Mouse (Mus musculus) fat pad, adult 2 months (tissue): ENCODE data around the gene Best3.
"Not testable (repeated sequence)": the region's sequence is repeated elsewhere in the genome, so short reads cannot be mapped to it uniquely, and the experiment has no call there.

Experiments used
- DNase-seq: peaks from one replicate; pipeline ENCODE4 v3.0.0-alpha.2; 2011; ENCODE audit warnings: low read depth, low spot score; ENCODE audit errors: extremely low read depth

The Best3 gene

DNA sequence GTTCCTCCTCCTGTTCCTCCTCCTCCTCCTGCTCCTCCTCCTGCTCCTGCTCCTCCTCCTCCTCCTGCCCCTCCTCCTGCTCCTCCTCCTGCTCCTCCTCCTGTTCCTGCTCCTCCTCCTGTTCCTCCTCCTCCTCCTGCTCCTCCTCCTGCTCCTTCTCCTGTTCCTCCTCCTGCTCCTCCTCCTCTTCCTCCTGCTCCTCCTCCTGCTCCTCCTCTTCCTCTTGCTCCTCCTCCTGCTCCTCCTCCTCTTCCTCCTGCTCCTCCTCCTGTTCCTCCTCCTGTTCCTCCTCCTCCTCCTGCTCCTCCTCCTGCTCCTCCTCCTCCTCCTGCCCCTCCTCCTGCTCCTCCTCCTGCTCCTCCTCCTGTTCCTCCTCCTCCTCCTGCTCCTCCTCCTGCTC is 39.7 kb downstream of the Best3 start:
- not testable (repeated sequence) for DNase-seq

DNA sequence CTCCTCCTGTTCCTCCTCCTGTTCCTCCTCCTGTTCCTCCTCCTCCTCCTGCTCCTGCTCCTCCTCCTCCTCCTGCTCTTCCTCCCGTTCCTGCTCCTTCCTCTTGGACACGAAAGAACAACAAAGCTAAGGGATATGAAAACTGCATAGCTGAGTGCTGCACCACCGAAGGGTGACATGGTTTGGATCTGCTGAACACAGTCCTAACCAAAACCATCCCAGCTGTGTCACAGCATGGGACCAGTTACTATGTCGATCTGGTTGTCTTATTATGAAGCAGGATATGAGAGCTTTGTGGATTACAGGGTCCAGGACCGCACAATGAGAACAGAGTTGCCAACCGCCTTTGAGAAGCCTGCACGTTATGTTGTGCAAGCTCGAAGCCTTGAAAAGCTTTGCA is 40.1 kb downstream of the Best3 start:
- no peak for DNase-seq

DNA sequence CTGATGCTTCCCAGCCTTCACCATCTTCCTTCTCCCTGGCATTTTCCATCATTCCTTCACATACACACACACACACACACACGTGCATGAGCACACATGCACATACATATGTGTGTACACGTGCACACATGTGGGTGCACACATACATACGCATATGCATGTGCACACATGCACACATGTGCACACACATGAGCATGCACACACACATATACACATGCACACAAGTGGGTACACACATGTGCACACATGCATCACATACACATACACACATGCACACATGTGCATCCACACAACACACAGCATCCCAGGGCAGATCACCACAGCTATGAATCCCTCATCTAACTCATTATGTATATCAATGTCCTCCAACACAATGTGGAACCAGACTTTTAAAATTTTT is 45.0 kb downstream of the Best3 start:
- DNase-seq, result no peak

DNA sequence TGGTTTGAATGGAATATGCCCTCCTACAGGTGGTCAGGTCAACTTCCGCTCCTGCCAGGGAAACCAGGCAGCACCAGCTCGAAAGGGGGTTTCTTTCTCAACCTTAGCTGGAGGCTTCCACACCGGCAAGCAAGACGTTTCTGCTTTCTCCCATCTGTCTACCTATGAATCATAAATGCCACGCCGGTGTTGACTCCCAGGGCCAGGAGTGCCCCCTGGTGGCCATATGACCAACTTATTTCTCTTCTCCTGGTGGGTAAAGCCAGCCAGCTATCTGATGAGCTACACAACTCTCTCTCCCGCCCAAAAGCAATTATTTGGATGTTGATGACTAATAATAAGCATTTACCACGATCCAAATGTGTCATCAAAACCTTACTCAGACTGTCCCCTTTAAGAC is 47.7 kb downstream of the Best3 start:
- DNase-seq, result no peak

DNA sequence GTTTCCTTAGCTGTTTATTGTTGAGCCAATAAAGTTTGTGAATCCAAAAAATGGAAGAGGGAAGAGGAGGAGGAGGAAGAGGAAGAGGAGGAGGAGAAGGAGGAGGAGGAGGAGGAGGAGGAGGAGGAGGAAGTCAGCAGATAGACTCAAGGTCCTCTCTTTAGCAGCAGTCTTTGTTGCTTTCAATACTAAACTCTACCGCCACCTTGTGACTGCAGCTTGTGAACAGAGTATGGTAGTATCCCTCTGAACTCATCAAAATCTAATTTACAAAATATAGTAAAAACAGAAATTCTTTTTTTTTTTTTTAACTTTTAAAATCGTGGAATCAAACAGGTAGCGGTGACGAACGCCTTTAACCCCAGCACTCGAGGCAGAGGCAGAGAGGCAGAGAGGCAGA is 54.2 kb downstream of the Best3 start:
- no peak for DNase-seq

DNA sequence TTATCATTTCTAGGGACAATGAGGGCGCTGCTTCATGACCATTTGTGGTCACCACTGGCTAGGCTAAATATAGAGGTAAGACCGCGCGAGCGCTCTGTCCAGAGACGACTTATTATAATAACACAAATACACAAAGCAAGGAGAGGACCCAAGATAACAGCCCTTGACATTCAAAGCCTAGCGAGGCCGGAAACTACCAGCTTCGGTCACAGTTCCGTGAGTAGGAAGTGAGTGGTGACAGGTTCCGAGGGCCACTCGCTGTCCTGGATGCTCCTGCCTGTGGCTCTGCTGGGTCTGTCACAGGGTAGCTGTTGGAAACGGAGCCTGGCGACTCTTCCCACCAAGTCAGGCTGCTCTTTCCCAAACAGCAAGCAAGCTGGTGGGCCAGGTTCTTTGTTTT is 56.2 kb downstream of the Best3 start:
- DNase-seq, result no peak

DNA sequence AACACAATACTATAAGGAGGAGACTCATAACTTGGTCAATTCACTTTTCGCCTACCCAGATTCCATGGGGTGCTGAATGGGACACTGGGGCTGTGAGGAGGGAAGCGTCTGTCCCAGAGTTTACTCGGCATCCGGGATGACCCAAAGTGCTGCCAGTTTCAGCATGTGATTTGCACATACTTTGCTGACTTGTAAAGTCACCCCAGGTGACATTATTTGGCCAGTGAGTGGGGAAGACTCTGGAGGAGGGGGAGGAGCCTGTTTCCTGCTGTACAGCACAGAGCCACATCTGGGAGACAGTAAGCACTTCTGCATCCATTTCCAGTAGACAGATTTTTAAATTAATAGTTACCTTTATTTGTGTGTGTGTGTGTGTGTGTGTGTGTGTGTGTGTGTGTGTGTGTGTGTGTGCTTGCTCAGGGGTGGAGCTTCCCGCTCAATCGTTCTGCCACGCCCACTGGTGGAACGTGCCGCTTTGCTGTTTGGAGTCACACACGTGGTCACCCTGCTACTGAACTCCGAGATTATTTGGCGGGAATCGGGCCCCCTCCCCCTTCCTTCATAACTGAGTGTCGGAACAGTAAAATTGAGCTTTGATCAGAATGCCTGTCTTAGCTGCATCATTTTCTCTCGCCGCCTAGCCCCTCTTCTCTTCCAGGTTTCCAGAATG is 57.5 kb downstream of the Best3 start:
- DNase-seq, result not testable (repeated sequence)

DNA sequence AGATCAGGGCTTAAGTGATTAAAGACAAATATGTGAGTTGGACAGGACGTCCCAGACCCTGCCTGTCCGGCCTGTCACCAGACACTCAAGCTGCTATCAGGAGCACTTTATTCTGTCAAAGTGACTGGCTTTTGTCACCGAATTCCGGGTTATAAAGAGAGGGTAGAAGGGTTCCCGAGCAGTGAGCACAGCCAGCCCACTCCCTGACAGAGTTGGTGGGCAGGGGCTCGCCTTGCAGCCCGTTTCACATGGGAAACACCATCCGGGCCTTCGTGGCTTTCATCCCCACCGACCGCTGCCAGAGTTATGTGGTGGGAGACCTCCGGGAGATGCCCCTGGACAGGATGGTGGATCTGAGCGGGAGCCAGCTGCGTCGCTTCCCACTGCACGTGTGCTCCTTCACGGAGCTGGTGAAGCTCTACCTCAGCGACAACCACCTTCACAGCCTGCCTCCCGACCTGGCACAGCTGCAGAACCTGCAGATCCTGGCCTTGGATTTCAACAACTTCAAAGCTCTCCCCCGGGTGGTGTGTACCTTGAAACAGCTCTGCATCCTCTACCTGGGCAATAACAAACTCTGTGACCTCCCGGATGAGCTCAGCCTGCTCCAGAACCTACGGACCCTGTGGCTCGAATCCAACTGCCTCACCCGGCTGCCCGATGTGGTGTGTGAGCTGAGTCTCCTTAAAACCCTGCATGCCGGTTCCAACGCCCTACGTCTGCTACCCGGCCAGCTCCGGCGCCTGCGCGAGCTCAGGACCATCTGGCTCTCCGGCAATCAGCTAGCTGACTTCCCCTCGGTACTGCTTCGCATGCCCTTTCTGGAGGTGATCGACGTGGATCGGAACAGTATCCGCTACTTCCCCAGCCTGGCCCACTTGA is 59.3 kb downstream of the Best3 start, which contains the start of gene Lrrc10:
TSS of gene Lrrc10 (plus strand) at position 167 of the 882 bp plus-strand sequence.
- DNase-seq, result no peak

DNA sequence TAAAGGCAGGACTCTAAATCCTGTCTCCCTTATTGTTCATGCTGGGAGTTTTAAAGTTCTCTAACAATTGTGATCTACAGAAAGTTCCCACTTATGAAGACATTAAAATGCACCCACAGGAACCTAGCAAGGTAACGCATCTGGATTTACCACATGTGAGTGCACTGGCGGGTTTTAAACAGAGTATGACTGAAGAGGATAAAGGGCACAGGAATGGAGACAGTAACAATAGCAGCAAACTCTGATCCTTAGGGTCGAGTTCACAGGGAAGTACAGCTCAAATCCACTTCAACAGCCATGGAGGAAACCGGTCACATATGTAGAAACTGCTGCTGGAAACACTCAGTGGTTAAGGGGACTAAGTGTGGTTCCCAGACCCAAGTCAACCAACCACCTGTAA is 63.1 kb downstream of the Best3 start:
- no peak for DNase-seq

DNA sequence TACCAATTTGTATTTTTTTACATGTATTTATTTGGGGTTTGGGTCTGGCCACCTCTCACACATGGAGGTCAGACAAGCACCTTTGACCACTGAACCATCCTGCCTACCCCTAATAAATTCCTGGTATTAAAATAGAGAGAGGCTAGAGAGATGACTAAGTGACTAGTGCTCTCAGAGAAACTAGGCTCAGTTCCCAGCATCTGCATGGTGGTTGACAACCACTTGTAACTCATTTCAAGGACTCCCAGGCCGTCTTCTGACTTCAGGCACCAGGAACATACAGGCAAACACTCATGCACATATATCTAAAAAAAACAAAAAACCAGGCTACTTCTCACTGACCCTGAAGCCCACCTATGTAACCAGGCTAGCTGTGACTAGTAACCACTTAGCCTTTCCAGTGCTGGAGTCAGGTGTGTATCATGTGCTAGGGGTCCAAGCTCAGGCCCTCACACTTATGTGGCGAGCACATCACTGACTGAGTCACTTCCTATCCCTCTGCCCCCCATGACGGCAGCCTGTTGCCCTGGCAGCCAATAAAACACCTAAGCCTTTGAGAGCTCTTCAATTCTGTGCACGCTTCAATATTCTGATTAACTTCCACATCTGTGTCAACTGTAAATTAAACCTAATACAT is 64.0 kb downstream of the Best3 start:
- DNase-seq, result no peak

DNA sequence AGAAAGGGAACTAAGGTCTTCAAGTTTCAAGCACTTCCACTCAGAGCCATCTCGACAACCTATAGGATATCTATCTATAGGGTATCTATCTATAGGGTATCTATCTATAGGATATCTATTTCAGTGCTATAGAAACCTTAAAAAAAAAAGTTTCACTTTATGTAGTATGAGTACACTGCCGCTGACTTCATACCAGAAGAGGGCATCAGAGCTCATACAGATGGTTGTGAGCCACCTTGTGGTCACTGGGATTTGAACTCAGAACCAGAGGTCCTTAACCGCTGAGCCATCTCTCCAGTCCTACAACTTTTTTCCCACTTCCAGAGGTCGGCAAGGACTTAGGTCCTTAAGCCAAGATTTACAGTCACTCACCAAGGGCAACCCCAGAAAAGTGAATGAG is 69.6 kb downstream of the Best3 start:
- DNase-seq, result no peak

DNA sequence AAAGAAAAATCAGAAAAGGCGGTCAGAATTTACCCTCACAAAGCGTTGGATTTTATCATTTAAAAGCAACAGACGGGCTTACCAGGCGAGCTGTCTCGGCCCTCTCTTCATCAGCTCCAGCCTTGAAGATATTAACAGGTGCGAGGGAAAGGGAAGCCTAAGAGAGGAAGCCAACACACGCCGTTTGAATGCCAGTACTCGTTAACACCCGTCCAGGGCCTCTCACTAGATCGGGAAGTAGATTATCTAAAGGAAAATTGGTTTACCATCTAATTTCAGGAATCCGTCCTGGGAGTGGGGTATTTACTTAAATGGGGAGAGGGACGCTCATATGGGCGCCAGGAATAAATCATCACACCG is 76.8 kb downstream of the Best3 start:
- DNase-seq, result no peak

DNA sequence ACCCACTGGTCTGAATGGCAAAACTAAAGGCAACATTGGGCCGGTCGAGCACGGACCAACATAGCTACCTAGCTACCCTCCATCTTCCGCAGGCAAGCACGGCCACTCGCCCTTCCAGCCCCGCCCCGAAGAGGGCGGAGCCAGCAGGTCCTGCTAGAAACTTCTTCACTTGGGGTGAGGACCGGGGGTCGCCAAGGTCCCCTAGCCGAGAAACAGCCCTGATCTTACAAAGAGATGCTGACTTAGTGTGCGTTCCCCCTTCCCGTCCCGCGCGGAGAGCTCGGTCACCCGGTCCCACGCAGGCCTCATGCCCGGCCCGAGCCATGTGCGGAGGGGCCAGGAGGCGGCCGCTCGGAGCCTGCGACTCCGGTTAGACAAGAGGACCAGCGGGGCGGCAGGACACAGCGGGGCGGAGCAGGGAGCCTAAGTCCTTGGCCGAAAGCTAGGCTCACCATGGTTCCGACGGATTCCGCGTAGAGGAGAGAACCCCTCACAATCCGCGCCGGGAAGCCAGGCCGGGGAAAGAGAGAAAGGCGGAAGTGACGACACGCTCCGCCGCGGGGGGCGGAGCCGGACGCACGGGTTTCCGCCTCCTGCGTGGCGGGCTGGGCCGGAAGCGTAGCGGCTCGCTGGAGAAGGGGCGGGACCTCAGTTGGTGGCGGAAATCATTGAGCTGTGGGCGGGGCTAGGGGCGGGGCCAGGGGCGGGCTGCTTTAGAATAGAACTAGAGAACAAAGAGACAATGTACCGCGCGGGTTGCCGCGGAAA is 77.3 kb downstream of the Best3 start, which contains the start of gene Cct2:
TSS of gene Cct2 (minus strand) at position 561 of the 768 bp plus-strand sequence.
- DNase-seq, result no peak

DNA sequence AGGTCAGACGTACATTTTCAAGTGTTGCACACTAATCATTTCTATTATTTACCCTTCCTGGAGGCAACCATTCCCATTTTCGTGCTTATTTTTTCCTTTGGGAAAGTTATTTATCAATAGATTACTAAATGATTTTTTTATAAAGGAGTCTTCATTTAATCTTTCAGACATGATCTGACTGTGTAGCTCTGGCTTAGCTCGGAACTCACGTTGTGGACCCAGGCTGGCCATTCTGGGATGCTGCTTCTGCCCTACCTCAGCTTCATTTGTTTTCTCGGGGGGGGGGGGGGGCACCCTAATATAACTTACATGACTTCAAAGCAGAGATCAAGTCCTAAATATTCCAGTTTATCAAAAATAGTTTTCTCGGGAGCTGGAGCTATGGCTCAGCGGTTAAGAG is 78.0 kb downstream of the Best3 start:
- no peak for DNase-seq

DNA sequence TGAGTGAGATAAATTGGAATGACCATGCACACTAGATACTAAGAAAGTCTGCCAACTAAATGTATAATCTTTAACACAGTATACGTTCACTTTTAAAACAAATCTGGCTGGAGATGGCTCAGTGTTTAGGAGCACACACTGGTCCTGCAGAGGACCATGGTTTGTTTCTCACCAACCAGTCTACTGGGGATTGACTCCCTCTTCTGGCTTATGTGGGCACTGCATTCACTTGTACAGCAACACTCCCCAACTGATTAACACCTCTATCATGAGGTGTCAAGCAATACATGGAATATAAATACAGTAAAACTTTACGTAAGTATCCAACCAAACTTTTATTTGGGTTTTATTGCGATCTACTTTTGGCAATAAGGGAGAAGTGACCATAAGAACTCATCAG is 83.0 kb downstream of the Best3 start:
- DNase-seq, result no peak

DNA sequence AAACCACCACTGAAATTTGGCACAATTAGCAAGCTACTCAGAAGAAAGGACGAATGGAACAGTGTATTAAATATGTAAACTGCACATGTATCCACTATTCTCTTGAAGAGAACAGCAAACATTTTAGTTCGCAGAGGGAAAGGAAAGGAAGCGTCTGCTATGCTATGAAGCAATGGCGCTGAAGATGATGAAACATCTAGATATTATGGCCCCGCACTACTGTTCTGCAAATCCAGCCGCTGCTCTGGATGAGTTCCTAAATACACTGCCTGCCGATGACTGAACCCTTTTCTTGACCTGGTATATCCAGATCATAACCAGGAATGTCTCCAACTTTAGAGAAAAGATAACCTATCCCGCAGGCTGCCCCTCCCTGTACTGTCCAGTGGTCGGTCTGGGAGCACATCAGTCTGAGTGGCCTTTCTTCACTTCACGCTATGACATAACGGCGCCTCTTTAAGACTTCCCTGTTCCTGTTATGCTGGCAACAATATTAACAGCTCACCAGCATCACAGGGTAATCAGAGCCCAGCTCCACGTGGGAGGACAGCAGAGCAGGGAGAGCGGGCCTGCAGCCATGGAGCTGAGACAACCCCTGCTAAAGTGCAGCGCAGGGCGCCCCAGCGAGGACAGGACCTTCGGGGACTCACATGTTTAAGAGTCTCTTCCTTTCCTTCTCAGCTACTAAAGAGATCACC is 86.2 kb downstream of the Best3 start:
- DNase-seq, result no peak

DNA sequence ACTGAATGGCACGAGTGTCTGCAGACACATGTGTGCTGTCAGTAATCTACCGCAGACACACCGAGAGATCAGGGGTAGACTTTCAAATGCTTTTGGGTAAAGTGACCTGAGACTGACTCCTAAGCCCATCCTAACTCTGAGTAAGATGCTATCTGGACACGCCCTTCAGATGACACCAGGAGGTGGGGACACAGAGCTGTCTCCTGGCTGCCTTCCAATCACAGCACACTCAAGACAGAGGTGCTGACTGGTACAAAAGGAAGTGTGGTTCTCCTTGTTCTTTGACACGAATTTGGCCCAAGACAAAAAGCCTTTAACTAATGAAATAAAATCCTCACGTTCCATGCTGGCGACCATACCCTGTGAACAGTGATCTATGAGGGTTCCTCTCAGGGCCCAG is 87.1 kb downstream of the Best3 start:
- DNase-seq, result no peak
